Mouse (Mus musculus) embryonic facial prominence, embryonic 11.5 days (tissue): ENCODE data around the gene Apol8. TPM values are rescaled to one million over a fixed set of nuclear protein-coding genes. Genes with fewer than 3 reads are reported as not detected.
"Not testable (repeated sequence)": the region's sequence is repeated elsewhere in the genome, so short reads cannot be mapped to it uniquely, and the experiment has no call there.

Experiments used
- ATAC-seq: fragments of 200-750 bp; cut with Nextera tagmentation; replicated peaks from 2 replicates; pipeline ENCODE4 v1.8.0; 2017; ENCODE audit warnings: low read depth; ENCODE audit not compliant: insufficient number of reproducible peaks, low FRiP score, low TSS enrichment
- DNase-seq: peaks from one replicate; pipeline ENCODE4 v3.0.0-alpha.2; 2015; ENCODE audit warnings: low spot score
- H3K27ac ChIP-seq: fragments of 300-500 bp; sonication (generic); replicated peaks from 2 replicates; pipeline ENCODE4 v1.5.1; 2014; ENCODE audit warnings: mild to moderate bottlenecking, low read depth, low read length, control low read depth
- H3K27me3 ChIP-seq: fragments of 300-500 bp; sonication (generic); 2 replicates; pipeline ENCODE4 v1.6.1; 2014; ENCODE audit warnings: mild to moderate bottlenecking, low read length, moderate library complexity, mixed read lengths; ENCODE audit not compliant: control insufficient read depth, insufficient read depth
- H3K36me3 ChIP-seq: fragments of 300-500 bp; sonication (generic); replicated peaks from 2 replicates; pipeline ENCODE4 v1.6.1; 2014; ENCODE audit warnings: low read depth, mild to moderate bottlenecking, low read length, moderate library complexity, mixed read lengths; ENCODE audit not compliant: control insufficient read depth, insufficient read depth
- H3K4me1 ChIP-seq: fragments of 300-500 bp; sonication (generic); 2 replicates; pipeline ENCODE4 v1.6.1; 2014; ENCODE audit warnings: low read length, mixed read lengths; ENCODE audit not compliant: control insufficient read depth, insufficient read depth
- H3K4me2 ChIP-seq: fragments of 300-500 bp; sonication (generic); 2 replicates; pipeline ENCODE4 v1.6.1; 2014; ENCODE audit warnings: low read depth, mild to moderate bottlenecking, control low read depth, low read length, moderate library complexity
- H3K4me3 ChIP-seq: fragments of 300-500 bp; sonication (generic); 2 replicates; pipeline ENCODE4 v1.5.1; 2014; ENCODE audit warnings: low read depth, low read length, control low read depth
- H3K9ac ChIP-seq: fragments of 300-500 bp; sonication (generic); replicated peaks from 2 replicates; pipeline ENCODE4 v1.6.1; 2014; ENCODE audit warnings: mild to moderate bottlenecking, control low read depth, low read length
- H3K9me3 ChIP-seq: fragments of 300-500 bp; sonication (generic); replicated peaks from 2 replicates; pipeline ENCODE4 v1.6.1; 2016; ENCODE audit warnings: mild to moderate bottlenecking, low read length, inconsistent platforms, mixed read lengths; ENCODE audit not compliant: control insufficient read depth
- WGBS: fragments of 180-500 bp; shearing (Covaris S2); extraction: QIAGEN DNeasy Blood & Tissue Kit; methylation state at CpG from one replicate; pipeline ENCODE4 v1.1.7; 2014; 5-methylcytosine and 5-hydroxymethylcytosine counted together
- polyA plus RNA-seq: library from polyadenylated mRNA; unstranded; fragments of >200 nt; fragmentation: Nextera tagmentation; extraction: Ambion mirVana; gene quantifications from 2 replicates; pipeline ENCODE4 v1.2.1, GENCODE M21; 2014

Apol8 gene
- polyA plus RNA-seq, 1 experiment from 2014 or later: 0.29 TPM

DNA sequence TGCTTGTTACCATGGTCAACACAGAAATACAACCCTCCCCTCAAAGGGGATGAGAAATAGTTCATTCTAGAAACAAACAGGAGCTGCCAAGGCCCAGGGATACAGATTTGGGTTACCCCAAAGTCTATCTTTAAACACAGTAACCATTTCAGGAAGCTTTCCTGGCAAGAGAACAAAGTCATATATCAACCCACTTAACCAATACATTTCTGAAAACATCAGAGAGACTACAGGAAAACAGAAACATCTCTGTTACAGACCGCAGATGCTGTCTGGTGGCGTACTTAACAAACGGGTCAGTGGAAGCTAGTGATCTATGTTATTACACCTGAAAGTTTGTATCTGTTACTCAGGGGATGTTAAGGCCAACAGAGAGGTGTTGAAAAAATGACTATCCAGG lies 51.5 kb downstream of the Apol8 start:
- not testable (repeated sequence) for H3K4me1 ChIP-seq, ATAC-seq, H3K4me2 ChIP-seq, DNase-seq, H3K4me3 ChIP-seq, H3K9ac ChIP-seq, H3K36me3 ChIP-seq, H3K27ac ChIP-seq, H3K9me3 ChIP-seq, H3K27me3 ChIP-seq
- 96% methylated on average over 3 of the region's 3 CpGs for WGBS

DNA sequence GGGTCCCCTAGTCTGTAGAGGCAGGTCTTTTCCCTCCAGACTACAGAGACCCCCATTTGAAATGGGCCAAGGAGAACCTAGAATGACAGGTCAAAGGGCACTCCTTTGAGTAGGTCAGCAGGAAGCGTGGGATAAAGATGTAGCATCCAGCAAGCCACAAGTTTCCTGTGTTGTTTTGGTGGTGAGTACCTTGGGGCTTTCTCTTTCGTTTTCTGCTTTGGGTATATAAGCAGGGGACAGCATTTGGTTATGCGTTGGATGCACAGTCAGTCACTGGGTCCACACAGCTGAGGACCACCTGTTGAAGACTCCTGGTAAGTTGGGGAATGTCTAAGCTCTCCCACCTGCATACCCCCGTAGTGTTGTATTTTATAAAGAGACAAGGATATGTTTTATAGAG lies 58.1 kb downstream of the Apol8 start, which contains the start of gene Apol7e:
Gene Apol7e, plus strand, starts transcription at position 202 of the 400 bp plus-strand sequence.
- H3K9me3 ChIP-seq, H3K27ac ChIP-seq, H3K4me1 ChIP-seq, DNase-seq, H3K9ac ChIP-seq, H3K4me2 ChIP-seq, H3K4me3 ChIP-seq, ATAC-seq, H3K36me3 ChIP-seq, H3K27me3 ChIP-seq: not testable (repeated sequence)
- WGBS: 66% methylated on average over 4 of the region's 4 CpGs

Other genes starting within 250 kb of the Apol8 start
- not detected in 2 replicates for gene Apol11a, start 248.7 kb downstream of the Apol8 start, polyA plus RNA-seq
- not detected in 2 replicates for gene Apol7c, start 223.7 kb downstream of the Apol8 start, polyA plus RNA-seq
- not detected in 2 replicates for gene 1700025B11Rik, start 195.1 kb downstream of the Apol8 start, polyA plus RNA-seq
- not detected in 2 replicates for gene Apol10b, start 160.9 kb downstream of the Apol8 start, polyA plus RNA-seq
- gene Gm36245, start 157.7 kb downstream of the Apol8 start, polyA plus RNA-seq: not detected in 2 replicates
- gene Apol11b, start 113.7 kb downstream of the Apol8 start, polyA plus RNA-seq: not detected in 2 replicates
- not detected in 2 replicates for gene Apol7e, start 58.1 kb downstream of the Apol8 start, polyA plus RNA-seq
- gene Apol9b, start 28.0 kb downstream of the Apol8 start, polyA plus RNA-seq: not detected in 2 replicates
- gene Myh9, start 85.2 kb upstream of the Apol8 start, polyA plus RNA-seq: 23.4 and 25.1 TPM in 2 replicates
- gene Txn2, start 172.0 kb upstream of the Apol8 start, polyA plus RNA-seq: 239 and 248 TPM in 2 replicates
- 4.9 and 8.4 TPM in 2 replicates for gene Foxred2, start 199.7 kb upstream of the Apol8 start, polyA plus RNA-seq
- gene Eif3d, start 213.8 kb upstream of the Apol8 start, polyA plus RNA-seq: 246 and 247 TPM in 2 replicates